Mouse (Mus musculus) midbrain, embryonic 11.5 days (tissue): ENCODE measurements around the gene Myoc. TPM values are rescaled to one million over a fixed set of nuclear protein-coding genes. Genes with fewer than 3 reads are reported as not detected.

Experiments used
- ATAC-seq: fragments of 200-750 bp; cut with Nextera tagmentation; 2 replicates; pipeline ENCODE4 v1.8.0; 2017; ENCODE audit warnings: moderate TSS enrichment, moderate library complexity; ENCODE audit not compliant: low FRiP score
- DNase-seq: peaks from one replicate; pipeline ENCODE4 v3.0.0; 2015; ENCODE audit warnings: low spot score; ENCODE audit errors: missing footprints
- H3K27ac ChIP-seq: fragments of 300-500 bp; sonication (generic); 2 replicates; pipeline ENCODE4 v1.5.1; 2014; ENCODE audit warnings: low read depth, low read length
- H3K27me3 ChIP-seq: fragments of 300-500 bp; sonication (generic); 2 replicates; pipeline ENCODE4 v1.6.1; 2014; ENCODE audit warnings: mild to moderate bottlenecking, low read length, moderate library complexity, mixed read lengths; ENCODE audit not compliant: control insufficient read depth, insufficient read depth
- H3K36me3 ChIP-seq: fragments of 300-500 bp; sonication (generic); 2 replicates; pipeline ENCODE4 v1.6.1; 2014; ENCODE audit warnings: mild to moderate bottlenecking, low read length, moderate library complexity, mixed read lengths; ENCODE audit not compliant: control insufficient read depth, insufficient read depth
- H3K4me1 ChIP-seq: fragments of 300-500 bp; sonication (generic); 2 replicates; pipeline ENCODE4 v1.6.1; 2014; ENCODE audit warnings: low read length; ENCODE audit not compliant: control insufficient read depth, insufficient read depth
- H3K4me2 ChIP-seq: fragments of 300-500 bp; sonication (generic); 2 replicates; pipeline ENCODE4 v1.6.1; 2014; ENCODE audit warnings: mild to moderate bottlenecking, moderate library complexity
- H3K4me3 ChIP-seq: fragments of 300-500 bp; sonication (generic); 2 replicates; pipeline ENCODE4 v1.5.1; 2014; ENCODE audit warnings: low read depth, low read length
- H3K9ac ChIP-seq: fragments of 300-500 bp; sonication (generic); 2 replicates; pipeline ENCODE4 v1.6.1; 2014; ENCODE audit warnings: low read length
- H3K9me3 ChIP-seq: fragments of 300-500 bp; sonication (generic); 2 replicates; pipeline ENCODE4 v1.6.1; 2016; ENCODE audit warnings: low read length; ENCODE audit not compliant: control insufficient read depth
- WGBS: fragments of 180-500 bp; shearing (Covaris S2); extraction: QIAGEN DNeasy Blood & Tissue Kit; methylation state at CpG from one replicate; pipeline ENCODE4 v1.1.7; 2014; 5-methylcytosine and 5-hydroxymethylcytosine counted together
- polyA plus RNA-seq: library from polyadenylated mRNA; unstranded; fragments of >200 nt; fragmentation: Nextera tagmentation; extraction: Ambion mirVana; gene quantifications from 2 replicates; pipeline ENCODE4 v1.2.1, GENCODE M21; 2014

Myoc gene
- polyA plus RNA-seq = not detected in 2 replicates

DNA sequence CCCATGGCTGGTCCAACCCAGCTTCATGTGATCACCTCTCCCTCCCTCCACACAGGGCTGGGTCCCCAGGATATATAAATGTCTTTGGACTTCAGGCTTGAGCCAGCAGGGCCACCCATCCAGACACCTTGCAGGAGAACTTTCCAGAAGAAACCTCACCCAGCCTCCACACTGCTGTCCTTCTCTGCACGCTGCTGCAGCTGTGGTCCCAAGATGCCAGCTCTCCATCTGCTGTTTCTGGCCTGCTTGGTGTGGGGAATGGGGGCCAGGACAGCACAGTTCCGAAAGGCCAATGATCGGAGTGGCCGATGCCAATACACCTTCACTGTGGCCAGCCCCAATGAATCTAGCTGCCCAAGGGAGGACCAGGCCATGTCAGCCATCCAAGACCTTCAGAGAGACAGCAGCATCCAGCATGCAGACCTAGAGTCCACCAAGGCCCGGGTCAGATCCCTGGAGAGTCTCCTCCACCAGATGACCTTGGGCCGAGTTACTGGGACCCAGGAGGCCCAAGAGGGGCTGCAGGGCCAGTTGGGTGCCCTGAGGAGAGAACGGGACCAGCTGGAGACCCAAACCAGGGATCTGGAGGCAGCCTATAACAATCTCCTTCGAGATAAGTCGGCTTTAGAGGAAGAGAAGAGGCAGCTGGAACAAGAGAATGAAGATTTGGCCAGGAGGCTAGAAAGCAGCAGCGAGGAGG, at the start of gene Myoc:
Myoc (plus strand) TSS at position 105 of the 700 bp plus-strand sequence.
- H3K9ac ChIP-seq = no peak within 1 kb of the TSS
- ATAC-seq = no peak
- 81% methylated on average over 10 of the region's 10 CpGs for WGBS
- H3K27me3 ChIP-seq = no peaks in the 10 kb centered on the region
- no peak within 1 kb of the TSS for H3K4me2 ChIP-seq
- DNase-seq = no peak
- no peaks in the 10 kb centered on the region for H3K36me3 ChIP-seq
- H3K4me1 ChIP-seq = no peaks in the 10 kb centered on the region
- no peaks in the 10 kb centered on the region for H3K9me3 ChIP-seq
- H3K27ac ChIP-seq = no peak within 1 kb of the TSS
- H3K4me3 ChIP-seq = no peak within 1 kb of the TSS

DNA sequence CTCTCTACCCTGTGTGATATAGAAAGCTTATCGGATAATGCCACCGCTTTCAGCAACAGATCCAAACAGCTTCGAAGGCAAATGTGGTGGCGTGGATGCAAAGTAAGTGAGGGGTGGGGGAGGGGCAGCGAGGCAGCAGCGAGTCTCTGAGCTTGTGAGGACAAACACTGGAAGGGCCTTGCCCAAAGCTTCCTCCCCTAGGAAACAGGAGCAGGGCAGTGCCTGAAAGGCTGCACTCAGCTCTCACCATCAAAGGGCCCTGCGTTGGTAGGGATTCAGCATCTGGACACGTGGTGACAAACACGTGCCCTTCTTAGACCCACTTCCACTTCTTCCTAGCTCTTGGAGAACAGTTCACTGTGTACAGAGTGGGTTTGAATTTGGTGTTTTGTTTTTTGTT, 49.5 kb upstream of the Myoc start:
- peak; percentile 95 for ATAC-seq

GRCm38 (mm10) chr1:162590415-162590997, 48.4 kb upstream of the Myoc start:
- peaks cover 7% of the 10 kb centered on the region; the same call in 1 of the 2 replicates for H3K4me1 ChIP-seq
- H3K9ac ChIP-seq = no peak overlapping the region
- no peak overlapping the region for H3K4me3 ChIP-seq
- H3K27me3 ChIP-seq = no peaks in the 10 kb centered on the region
- H3K27ac ChIP-seq = no peak overlapping the region
- WGBS = 82% methylated on average over 8 of the region's 8 CpGs
- H3K36me3 ChIP-seq = no peaks in the 10 kb centered on the region
- ATAC-seq (peak; percentile 38; the same call in 1 of the 2 replicates), DNase-seq (peak; percentile 85)
- no peaks in the 10 kb centered on the region for H3K9me3 ChIP-seq
- H3K4me2 ChIP-seq = no peak overlapping the region

More for the DNA sequence above, 49.5 kb upstream of the Myoc start:
- peak overlapping the region; percentile 25; the same call in 1 of the 2 replicates for H3K4me2 ChIP-seq
- H3K27me3 ChIP-seq = no peaks in the 10 kb centered on the region
- no peaks in the 10 kb centered on the region for H3K9me3 ChIP-seq
- 5% methylated on average over 9 of the region's 9 CpGs for whole genome bisulfite sequencing
- H3K27ac ChIP-seq = no peak overlapping the region; the same call in 1 of the 2 replicates
- peak; percentile 95 for DNase-seq
- H3K9ac ChIP-seq = peak overlapping the region; percentile 10; the same call in 1 of the 2 replicates
- no peak overlapping the region for H3K4me3 ChIP-seq
- H3K36me3 ChIP-seq = no peaks in the 10 kb centered on the region
- peaks cover 7% of the 10 kb centered on the region; the same call in 1 of the 2 replicates for H3K4me1 ChIP-seq

GRCm38 (mm10) chr1:162597379-162598102, 41.4 kb upstream of the Myoc start:
- Histone ChIP-seq H3K27me3 (no peaks in the 10 kb centered on the region), H3K9ac (no peak overlapping the region), H3K4me2 (no peak overlapping the region), H3K9me3 (no peaks in the 10 kb centered on the region), H3K4me1 (no peaks in the 10 kb centered on the region), H3K36me3 (0 out of 2 replicates have a peak, but pooled peaks cover 2% of the 10 kb centered on the region), H3K4me3 (no peak overlapping the region), H3K27ac (no peak overlapping the region)
- no peak for ATAC-seq
- 93% methylated on average over 3 of the region's 3 CpGs for WGBS
- DNase-seq = no peak

- WGBS = 91% methylated on average over 5 of the region's 5 CpGs
- H3K9me3 ChIP-seq = no peaks in the 10 kb centered on the region
- 0 out of 2 replicates have a peak, but pooled peaks cover 2% of the 10 kb centered on the region for H3K36me3 ChIP-seq
- H3K4me3 ChIP-seq = no peak overlapping the region
- H3K27me3 ChIP-seq = no peaks in the 10 kb centered on the region
- no peaks in the 10 kb centered on the region for H3K4me1 ChIP-seq
- no peak overlapping the region for H3K9ac ChIP-seq
- no peak overlapping the region for H3K27ac ChIP-seq
- no peak for ATAC-seq
- H3K4me2 ChIP-seq = no peak overlapping the region
- no peak for DNase-seq
Observed at GRCm38 (mm10) chr1:162599617-162600016, 39.3 kb upstream of the Myoc start.

DNA sequence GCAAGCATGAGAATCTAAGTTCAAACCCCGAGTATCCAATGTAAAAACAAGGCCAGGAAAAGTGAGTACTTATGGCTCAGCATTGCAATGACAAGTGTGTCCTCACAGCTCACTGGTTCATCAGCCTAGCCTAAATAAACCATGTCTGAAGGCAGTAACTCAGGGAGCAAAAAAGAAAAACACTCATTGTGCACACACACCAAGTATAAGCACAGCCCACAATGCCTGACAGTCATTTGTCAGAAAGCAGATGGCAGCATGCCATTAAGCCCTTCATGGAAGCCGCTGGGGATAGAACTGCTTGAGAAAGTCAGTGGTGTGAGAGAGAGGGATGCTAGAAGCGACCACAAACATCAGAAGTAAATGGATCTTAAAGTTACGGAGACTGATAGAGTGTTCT, 37.7 kb upstream of the Myoc start:
- Histone ChIP-seq H3K9me3 (no peaks in the 10 kb centered on the region), H3K27ac (no peak overlapping the region), H3K4me2 (no peak overlapping the region), H3K4me3 (no peak overlapping the region), H3K36me3 (0 out of 2 replicates have a peak, but pooled peaks cover 2% of the 10 kb centered on the region), H3K4me1 (no peaks in the 10 kb centered on the region), H3K27me3 (no peaks in the 10 kb centered on the region), H3K9ac (no peak overlapping the region)
- DNase-seq = no peak
- WGBS = 91% methylated on average over 4 of the region's 4 CpGs
- no peak for ATAC-seq

GRCm38 (mm10) chr1:162608127-162608526, 30.8 kb upstream of the Myoc start:
- no peaks in the 10 kb centered on the region for H3K9me3 ChIP-seq
- 8% methylated on average over 1 of the region's 1 CpGs for WGBS
- no peak overlapping the region for H3K4me2 ChIP-seq
- DNase-seq (no peak), ATAC-seq (no peak)
- no peak overlapping the region for H3K27ac ChIP-seq
- H3K27me3 ChIP-seq = no peaks in the 10 kb centered on the region
- H3K4me1 ChIP-seq = peaks cover 2% of the 10 kb centered on the region; the same call in 1 of the 2 replicates
- H3K36me3 ChIP-seq = no peaks in the 10 kb centered on the region
- H3K9ac ChIP-seq = no peak overlapping the region
- no peak overlapping the region for H3K4me3 ChIP-seq

- peaks cover 2% of the 10 kb centered on the region; the same call in 1 of the 2 replicates for H3K4me1 ChIP-seq
- H3K4me2 ChIP-seq = no peak overlapping the region
- H3K27me3 ChIP-seq = no peaks in the 10 kb centered on the region
- DNase-seq (peak; percentile 86), ATAC-seq (peak; percentile 83)
- peak overlapping the region; percentile 48; the same call in 1 of the 2 replicates for H3K27ac ChIP-seq
- H3K4me3 ChIP-seq = no peak overlapping the region
- no peak overlapping the region for H3K9ac ChIP-seq
- H3K9me3 ChIP-seq = no peaks in the 10 kb centered on the region
- H3K36me3 ChIP-seq = no peaks in the 10 kb centered on the region
- WGBS = 29% methylated on average over 9 of the region's 9 CpGs
Observed at GRCm38 (mm10) chr1:162609633-162610250, 29.2 kb upstream of the Myoc start.
